Mouse (Mus musculus) heart, adult 18-20 months (tissue): ENCODE measurements at regions not wholly inside any gene's neighbourhood (a gene's known extent, or its start where the extent isn't known, plus 50 kb on each side); places are given as distances from the start of the nearest gene placed in this dataset.
A peak's percentile ranks its signal among the peaks of the same experiment; 100 is the strongest.

ENCODE experiments used
- DNase-seq, 2 experiments: peaks; one replicate each; pipeline ENCODE4 v3.0.0; 2021 to 2022; ENCODE audit warnings: mixed read lengths in 1 of 2

DNA sequence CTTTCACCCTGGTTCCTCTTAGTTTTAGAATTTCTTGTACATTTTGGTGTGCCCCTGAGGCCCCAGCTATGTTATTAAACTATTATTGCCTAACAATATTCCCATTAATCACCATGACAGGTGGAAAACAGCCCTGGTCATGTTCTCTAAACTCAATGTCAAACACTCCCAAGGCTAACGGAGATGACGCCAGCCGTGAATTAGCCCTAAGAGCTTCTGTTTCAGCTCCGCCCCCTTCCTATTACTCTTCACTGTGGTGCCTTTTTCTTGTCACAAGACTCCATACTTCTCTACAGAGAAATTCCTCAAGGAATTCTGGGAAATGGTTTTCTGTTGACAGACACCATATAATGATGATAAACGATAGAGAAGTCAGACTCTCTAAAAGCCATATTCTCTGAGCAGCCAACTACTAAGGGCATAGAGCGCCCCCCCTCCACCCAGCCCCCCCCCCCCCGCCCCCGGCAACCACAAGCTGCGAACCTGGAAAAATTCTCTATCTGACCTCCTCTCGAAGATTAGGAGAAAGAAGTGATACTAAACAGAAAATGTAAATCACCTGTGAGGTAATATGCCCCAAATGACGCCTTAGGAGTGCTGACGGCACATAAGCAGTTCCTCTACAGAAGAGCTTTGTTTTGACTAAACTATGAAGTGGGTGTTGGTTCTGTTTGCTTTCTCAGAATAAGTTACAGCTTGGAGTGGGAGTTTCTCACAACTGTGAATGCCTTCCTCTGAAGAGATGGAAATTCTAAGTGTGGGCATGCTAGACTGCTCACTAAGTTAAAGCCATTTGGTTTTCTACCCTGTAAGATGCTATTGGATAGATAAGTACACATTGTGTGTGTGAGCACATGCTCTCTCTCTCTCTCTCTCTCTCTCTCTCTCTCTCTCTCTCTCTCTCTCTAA lies 76.8 kb upstream of the Sfrp2 start:
- no peak for DNase-seq

GRCm38 (mm10) chr3:83694505-83694904 lies 71.6 kb upstream of the Sfrp2 start:
- no peak for DNase-seq

GRCm38 (mm10) chr3:83699751-83700150 lies 66.4 kb upstream of the Sfrp2 start:
- DNase-seq: peak in 1 of 2 experiments; percentile 13

DNA sequence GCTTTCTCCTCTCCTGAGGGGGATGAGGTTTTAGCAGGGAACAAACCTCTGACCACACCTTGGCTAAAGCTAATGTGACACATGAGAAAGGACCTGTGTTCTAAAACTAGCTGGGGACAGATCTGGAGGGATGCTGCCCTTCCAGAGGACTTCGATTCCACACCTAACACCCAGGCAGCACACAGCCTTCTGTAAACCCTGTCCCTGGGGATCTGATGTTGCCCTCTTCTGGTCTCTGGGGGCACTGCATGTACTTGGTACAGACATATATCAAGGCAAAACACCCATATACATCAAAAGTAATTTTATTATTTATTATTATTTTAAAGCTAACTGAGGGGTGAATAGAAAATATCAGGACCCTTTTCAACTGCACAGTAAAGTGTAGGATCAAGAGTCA lies 65.0 kb upstream of the Sfrp2 start:
- peak in 1 of 2 experiments; percentile 68 for DNase-seq

DNA sequence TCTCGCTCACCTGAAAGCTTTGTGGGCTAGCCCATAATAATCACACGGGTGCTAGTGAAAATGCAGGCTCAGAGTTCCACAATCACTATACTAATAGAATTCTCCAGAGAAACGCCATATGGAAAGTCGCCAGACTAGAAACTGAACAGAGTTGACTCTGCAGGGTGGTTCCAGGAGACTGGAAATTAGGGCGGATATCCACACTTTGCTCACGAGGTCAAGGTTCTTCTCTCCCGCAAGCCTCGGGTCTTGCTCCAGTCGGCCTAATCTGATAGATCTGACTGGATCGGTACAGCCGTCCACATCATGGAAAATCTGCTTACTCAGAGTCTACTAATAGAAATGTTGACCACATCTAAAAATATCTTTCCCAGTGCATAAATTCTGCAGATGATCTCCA lies 61.6 kb upstream of the Sfrp2 start:
- peak; percentile 19 to 24 for DNase-seq

- no peak for DNase-seq
Measured at GRCm38 (mm10) chr3:83705253-83705652, 60.9 kb upstream of the Sfrp2 start.

DNA sequence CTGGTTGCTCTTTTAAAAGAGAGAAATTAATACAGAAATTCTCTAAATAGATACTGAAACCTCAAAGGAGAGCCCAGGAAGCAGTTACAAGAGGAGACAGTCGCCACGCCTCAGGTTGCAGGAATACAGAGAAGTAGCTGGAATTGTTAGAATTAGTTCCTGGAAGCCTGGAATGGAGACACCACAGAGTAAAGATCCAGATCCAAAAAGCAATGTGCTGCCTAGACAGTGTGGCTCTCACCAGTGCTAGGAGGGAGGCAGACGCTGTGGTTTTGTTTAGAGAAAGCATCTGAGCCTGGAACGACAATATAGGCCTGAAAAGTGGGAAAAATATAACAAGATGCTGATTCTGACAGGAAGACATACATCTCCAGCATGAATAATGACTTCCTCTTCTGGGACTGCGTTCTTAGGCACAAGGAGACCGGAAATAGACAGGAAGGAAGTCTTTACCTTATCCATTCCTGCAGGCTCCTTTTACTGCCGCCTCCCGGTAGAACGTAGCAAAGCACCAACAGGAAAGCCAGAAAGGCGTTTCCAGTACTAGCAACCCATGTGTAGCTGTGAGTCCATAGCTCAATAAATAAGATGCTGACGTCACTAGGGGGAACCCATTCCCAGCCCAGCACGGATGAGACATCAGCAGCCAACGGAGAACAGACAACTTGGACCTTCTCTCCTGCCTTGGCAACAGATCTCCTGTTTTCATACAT lies 59.4 kb upstream of the Sfrp2 start:
- peak in 1 of 2 experiments; percentile 22 for DNase-seq

- DNase-seq: no peak
Measured at GRCm38 (mm10) chr3:83707278-83707677, 58.8 kb upstream of the Sfrp2 start.

DNA sequence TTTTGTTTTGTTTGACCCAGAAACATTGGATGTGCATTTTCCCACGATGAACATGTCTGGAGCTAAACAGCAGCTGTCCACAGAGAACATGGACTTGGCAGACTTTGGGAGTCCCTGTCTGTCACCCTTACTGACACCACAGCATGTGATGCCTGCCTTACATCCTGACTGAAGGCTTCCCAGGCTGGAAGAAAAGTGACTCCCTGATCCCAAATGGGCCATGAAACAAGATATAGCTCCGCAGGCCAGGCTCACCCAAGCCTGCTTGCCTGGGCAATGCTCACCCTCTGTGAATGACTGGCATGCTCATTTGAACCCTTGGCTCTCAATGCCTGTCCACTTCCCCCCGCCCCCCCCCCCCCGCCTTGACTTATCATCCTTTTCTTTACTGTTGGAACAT lies 57.1 kb upstream of the Sfrp2 start:
- peak in 1 of 2 experiments; percentile 34 for DNase-seq

- DNase-seq: no peak
Measured at GRCm38 (mm10) chr3:83709531-83709930, 56.6 kb upstream of the Sfrp2 start.

DNA sequence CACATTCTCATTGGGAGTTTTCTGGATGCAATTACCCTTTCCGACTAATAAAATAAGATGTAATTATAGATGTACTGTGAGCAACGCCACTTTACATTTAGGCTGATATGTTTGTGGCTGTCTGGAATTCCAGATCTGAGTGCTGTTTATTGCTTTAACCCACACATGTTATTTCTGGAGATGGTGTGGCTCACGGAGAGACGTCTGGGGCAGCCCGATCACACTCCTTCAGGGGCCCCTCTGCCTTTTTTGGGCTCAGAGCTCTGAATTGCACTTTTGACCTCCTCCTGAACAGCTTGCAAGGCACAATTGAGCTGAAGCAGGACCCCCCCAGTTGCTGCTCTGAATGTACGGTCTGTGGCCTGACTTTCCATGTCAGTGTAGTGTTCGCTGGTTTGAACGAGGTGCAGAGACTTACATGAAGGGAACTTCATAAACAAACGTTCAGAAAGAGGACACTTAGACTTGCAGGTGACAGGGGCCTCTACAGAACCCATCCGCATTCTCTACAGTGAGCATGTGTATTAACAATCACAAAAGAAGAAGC lies 55.1 kb upstream of the Sfrp2 start:
- DNase-seq: no peak

DNA sequence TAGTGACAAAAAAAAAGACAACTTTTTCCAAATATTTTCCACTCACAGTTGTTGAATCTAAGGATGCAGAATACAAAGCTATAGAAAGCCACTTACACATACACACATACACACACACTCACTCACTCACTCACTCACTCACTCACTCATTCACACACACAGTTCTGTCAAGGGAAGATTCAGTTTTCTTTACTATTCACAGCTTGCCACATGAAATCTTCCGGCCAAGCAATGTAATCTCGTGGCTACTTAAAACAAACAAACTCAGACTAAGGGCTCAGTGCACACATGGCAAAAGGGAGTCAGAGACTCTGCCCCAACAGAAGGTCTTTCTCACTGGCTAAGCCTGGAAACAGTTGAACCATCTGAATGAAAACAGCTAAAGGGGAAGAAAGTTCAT lies 53.8 kb upstream of the Sfrp2 start:
- no peak for DNase-seq

- no peak for DNase-seq
Measured at GRCm38 (mm10) chr3:83714572-83714971, 51.5 kb upstream of the Sfrp2 start.
